Mouse (Mus musculus): ENCODE measurements around the gene Ppp4r4.

DNA sequence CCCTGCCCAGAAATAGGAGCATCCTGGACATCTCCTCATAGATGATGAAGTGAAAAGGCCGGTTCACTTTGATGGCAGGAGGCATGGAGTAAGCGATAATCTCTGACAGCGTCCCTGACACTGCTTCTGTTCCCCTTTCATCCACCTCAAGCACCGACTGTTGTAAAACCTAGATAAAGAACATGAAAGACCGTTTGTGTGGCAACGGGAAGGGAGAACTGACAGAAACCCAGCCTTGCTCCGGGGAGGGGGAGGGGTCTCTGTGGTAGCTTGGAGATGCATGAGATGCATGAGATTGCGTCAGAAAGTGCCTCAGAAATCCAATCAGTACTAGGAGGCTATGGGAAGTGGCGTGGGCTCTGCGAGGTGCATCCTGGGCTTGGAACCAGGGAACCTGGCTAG, 84.8 kb downstream of the Ppp4r4 start:
- TF ChIP-seq CTCF (IDR thresholded peaks at IDR 0.05), result no peak
- no peak for TF ChIP-seq EP300 (IDR thresholded peaks at IDR 0.05; ENCODE audit: insufficient read depth, low read depth, low read length)
- no peak for TF ChIP-seq POLR2A (IDR thresholded peaks at IDR 0.05; ENCODE audit: insufficient read depth, low read depth, low read length)

Data from heart, adult 2 months (tissue).